Mouse (Mus musculus) midbrain, embryonic 16.5 days (tissue): ENCODE data around the gene Plekhg6. TPM values are rescaled to one million over a fixed set of nuclear protein-coding genes. Genes with fewer than 3 reads are reported as not detected.

Source experiments
- ATAC-seq: fragments of 200-750 bp; cut with Nextera tagmentation; 2 replicates; pipeline ENCODE4 v1.8.0; 2017; ENCODE audit warnings: moderate TSS enrichment
- H3K27ac ChIP-seq: fragments of 300-500 bp; sonication (generic); 2 replicates; pipeline ENCODE4 v1.5.1; 2014; ENCODE audit warnings: mild to moderate bottlenecking, low read length, mixed read lengths
- H3K27me3 ChIP-seq: fragments of 300-500 bp; sonication (generic); 2 replicates; pipeline ENCODE4 v1.6.1; 2014; ENCODE audit warnings: low read depth, low read length, mixed read lengths; ENCODE audit not compliant: control insufficient read depth, insufficient read depth
- H3K36me3 ChIP-seq: fragments of 300-500 bp; sonication (generic); 2 replicates; pipeline ENCODE4 v1.6.1; 2014; ENCODE audit warnings: mild to moderate bottlenecking, low read length, moderate library complexity, mixed read lengths; ENCODE audit not compliant: control insufficient read depth, insufficient read depth
- H3K4me1 ChIP-seq: fragments of 300-500 bp; sonication (generic); 2 replicates; pipeline ENCODE4 v1.6.1; 2014; ENCODE audit warnings: mild to moderate bottlenecking, low read length, mixed read lengths; ENCODE audit not compliant: control insufficient read depth, insufficient read depth
- H3K4me2 ChIP-seq: fragments of 300-500 bp; sonication (generic); 2 replicates; pipeline ENCODE4 v1.6.1; 2014; ENCODE audit warnings: mild to moderate bottlenecking, low read length, mixed read lengths
- H3K4me3 ChIP-seq: fragments of 300-500 bp; sonication (generic); 2 replicates; pipeline ENCODE4 v1.5.1; 2014; ENCODE audit warnings: low read depth, mild to moderate bottlenecking, low read length, moderate library complexity, mixed read lengths
- H3K9ac ChIP-seq: fragments of 300-500 bp; sonication (generic); 2 replicates; pipeline ENCODE4 v1.6.1; 2014; ENCODE audit warnings: low read depth, low read length, mixed read lengths
- H3K9me3 ChIP-seq: fragments of 300-500 bp; sonication (generic); replicated peaks from 2 replicates; pipeline ENCODE4 v1.6.1; 2014; ENCODE audit warnings: mild to moderate bottlenecking, low read length, mixed read lengths; ENCODE audit not compliant: control insufficient read depth, poor library complexity, severe bottlenecking
- WGBS: fragments of 180-500 bp; shearing (Covaris S2); extraction: QIAGEN DNeasy Blood & Tissue Kit; methylation state at CpG from one replicate; pipeline ENCODE4 v1.1.7; 2014; 5-methylcytosine and 5-hydroxymethylcytosine counted together
- polyA plus RNA-seq: library from polyadenylated mRNA; unstranded; fragments of >200 nt; fragmentation: Nextera tagmentation; extraction: Ambion mirVana; gene quantifications from 2 replicates; pipeline ENCODE4 v1.2.1, GENCODE M21; 2015

The Plekhg6 gene
- polyA plus RNA-seq, 1 experiment from 2014 or later: 0.44 TPM

- H3K9me3 ChIP-seq: no peaks in the 10 kb centered on the region
- H3K4me1 ChIP-seq: peaks cover 2% of the 10 kb centered on the region; the same call in 1 of the 2 replicates
- no peak overlapping the region for H3K4me2 ChIP-seq
- no peak overlapping the region for H3K27ac ChIP-seq
- 83% methylated on average over 5 of the region's 5 CpGs for WGBS
- no peaks in the 10 kb centered on the region for H3K36me3 ChIP-seq
- H3K4me3 ChIP-seq: no peak overlapping the region
- no peak for ATAC-seq
- no peaks in the 10 kb centered on the region for H3K27me3 ChIP-seq
- H3K9ac ChIP-seq: no peak overlapping the region
Measured at GRCm38 (mm10) chr6:125328243-125328642, 52.4 kb downstream of the Plekhg6 start.

- H3K9ac ChIP-seq: no peak overlapping the region
- no peaks in the 10 kb centered on the region for H3K36me3 ChIP-seq
- H3K4me1 ChIP-seq: no peaks in the 10 kb centered on the region
- no peak overlapping the region for H3K4me3 ChIP-seq
- H3K27ac ChIP-seq: no peak overlapping the region
- no peak overlapping the region for H3K4me2 ChIP-seq
- H3K9me3 ChIP-seq: no peaks in the 10 kb centered on the region
- H3K27me3 ChIP-seq: peaks cover 20% of the 10 kb centered on the region
- WGBS: 72% methylated on average over 6 of the region's 6 CpGs
- no peak for ATAC-seq
Measured at GRCm38 (mm10) chr6:125325337-125325736, 55.3 kb downstream of the Plekhg6 start.

- Histone ChIP-seq H3K4me2 (no peak overlapping the region), H3K4me3 (no peak overlapping the region), H3K36me3 (no peaks in the 10 kb centered on the region), H3K27me3 (peaks cover 22% of the 10 kb centered on the region), H3K27ac (no peak overlapping the region), H3K4me1 (no peaks in the 10 kb centered on the region), H3K9ac (no peak overlapping the region), H3K9me3 (no peaks in the 10 kb centered on the region)
- no peak for ATAC-seq
- WGBS: 69% methylated on average over 6 of the region's 6 CpGs
Measured at GRCm38 (mm10) chr6:125323547-125323946, 57.0 kb downstream of the Plekhg6 start.

- H3K4me3 ChIP-seq: no peak overlapping the region
- H3K27me3 ChIP-seq: peaks cover 22% of the 10 kb centered on the region
- H3K36me3 ChIP-seq: no peaks in the 10 kb centered on the region
- WGBS: 60% methylated on average over 13 of the region's 13 CpGs
- no peak overlapping the region for H3K27ac ChIP-seq
- no peaks in the 10 kb centered on the region for H3K9me3 ChIP-seq
- ATAC-seq: no peak
- no peak overlapping the region for H3K4me2 ChIP-seq
- no peak overlapping the region for H3K9ac ChIP-seq
- no peaks in the 10 kb centered on the region for H3K4me1 ChIP-seq
Measured at GRCm38 (mm10) chr6:125322794-125323193, 57.8 kb downstream of the Plekhg6 start.

- Histone ChIP-seq H3K4me1 (no peaks in the 10 kb centered on the region), H3K4me3 (no peak overlapping the region), H3K9ac (no peak overlapping the region), H3K27ac (no peak overlapping the region), H3K36me3 (no peaks in the 10 kb centered on the region), H3K9me3 (no peaks in the 10 kb centered on the region), H3K4me2 (no peak overlapping the region), H3K27me3 (peaks cover 22% of the 10 kb centered on the region)
- ATAC-seq: no peak
- 7% methylated on average over 25 of the region's 26 CpGs for WGBS
Measured at GRCm38 (mm10) chr6:125321114-125321855, 59.3 kb downstream of the Plekhg6 start.

GRCm38 (mm10) chr6:125320323-125320722 lies 60.3 kb downstream of the Plekhg6 start, which contains the start of gene Scnn1a:
TSS of gene Scnn1a (plus strand) at chr6:125320659.
- H3K4me3 ChIP-seq: no peak within 1 kb of the TSS
- H3K36me3 ChIP-seq: no peaks in the 10 kb centered on the region
- H3K27me3 ChIP-seq: peaks cover 22% of the 10 kb centered on the region
- no peak for ATAC-seq
- H3K9me3 ChIP-seq: no peaks in the 10 kb centered on the region
- no peaks in the 10 kb centered on the region for H3K4me1 ChIP-seq
- WGBS: 95% methylated on average over 1 of the region's 1 CpGs
- H3K4me2 ChIP-seq: no peak within 1 kb of the TSS
- no peak within 1 kb of the TSS for H3K27ac ChIP-seq
- H3K9ac ChIP-seq: no peak within 1 kb of the TSS

GRCm38 (mm10) chr6:125319919-125320296 lies 60.7 kb downstream of the Plekhg6 start:
- no peak for ATAC-seq
- H3K9ac ChIP-seq: no peak overlapping the region
- no peak overlapping the region for H3K4me3 ChIP-seq
- no peaks in the 10 kb centered on the region for H3K36me3 ChIP-seq
- no peaks in the 10 kb centered on the region for H3K9me3 ChIP-seq
- peaks cover 22% of the 10 kb centered on the region for H3K27me3 ChIP-seq
- no peak overlapping the region for H3K4me2 ChIP-seq
- no peaks in the 10 kb centered on the region for H3K4me1 ChIP-seq
- H3K27ac ChIP-seq: no peak overlapping the region

- H3K9ac ChIP-seq: no peak overlapping the region
- peaks cover 1% of the 10 kb centered on the region; the same call in 1 of the 2 replicates for H3K4me1 ChIP-seq
- no peak overlapping the region for H3K4me2 ChIP-seq
- H3K27ac ChIP-seq: no peak overlapping the region
- peaks cover 22% of the 10 kb centered on the region for H3K27me3 ChIP-seq
- no peak for ATAC-seq
- H3K36me3 ChIP-seq: no peaks in the 10 kb centered on the region
- 74% methylated on average over 15 of the region's 15 CpGs for WGBS
- H3K4me3 ChIP-seq: no peak overlapping the region
- H3K9me3 ChIP-seq: no peaks in the 10 kb centered on the region
Measured at GRCm38 (mm10) chr6:125318981-125319918, 61.3 kb downstream of the Plekhg6 start.

- H3K9me3 ChIP-seq: no peaks in the 10 kb centered on the region
- H3K27me3 ChIP-seq: peaks cover 17% of the 10 kb centered on the region
- no peak overlapping the region for H3K4me3 ChIP-seq
- H3K4me1 ChIP-seq: peaks cover 13% of the 10 kb centered on the region
- no peak for ATAC-seq
- H3K27ac ChIP-seq: no peak overlapping the region
- H3K9ac ChIP-seq: no peak overlapping the region
- 60% methylated on average over 7 of the region's 7 CpGs for WGBS
- no peaks in the 10 kb centered on the region for H3K36me3 ChIP-seq
- H3K4me2 ChIP-seq: no peak overlapping the region
Measured at GRCm38 (mm10) chr6:125317077-125317476, 63.5 kb downstream of the Plekhg6 start.
